Mouse (Mus musculus) forebrain, embryonic 14.5 days (tissue): ENCODE measurements around the gene Tmprss15. TPM values are rescaled to one million over a fixed set of nuclear protein-coding genes. Genes with fewer than 3 reads are reported as not detected.
A peak's percentile ranks its signal among the peaks of the same experiment; 100 is the strongest.

ENCODE experiments used
- ATAC-seq: fragments of 200-750 bp; cut with Nextera tagmentation; 2 replicates; pipeline ENCODE4 v1.8.0; 2017; ENCODE audit warnings: mild to moderate bottlenecking, moderate library complexity
- DNase-seq: peaks from one replicate; pipeline ENCODE4 v3.0.0-alpha.2; 2015; ENCODE audit warnings: low spot score
- H3K27ac ChIP-seq: fragments of 300-500 bp; sonication (generic); 2 replicates; pipeline ENCODE4 v1.5.1; 2014; ENCODE audit warnings: low read depth, mild to moderate bottlenecking, control low read depth, low read length, moderate library complexity
- H3K27me3 ChIP-seq: fragments of 300-500 bp; sonication (generic); replicated peaks from 2 replicates; pipeline ENCODE4 v1.6.1; 2014; ENCODE audit warnings: low read length, control low read depth, mixed read lengths; ENCODE audit not compliant: control insufficient read depth, insufficient read depth
- H3K36me3 ChIP-seq: fragments of 300-500 bp; sonication (generic); 2 replicates; pipeline ENCODE4 v1.6.1; 2014; ENCODE audit warnings: low read length, control low read depth; ENCODE audit not compliant: control insufficient read depth, insufficient read depth
- H3K4me1 ChIP-seq: fragments of 300-500 bp; sonication (generic); 2 replicates; pipeline ENCODE4 v1.6.1; 2014; ENCODE audit warnings: antibody characterized with exemption, low read length, control low read depth; ENCODE audit not compliant: control insufficient read depth, insufficient read depth
- H3K4me2 ChIP-seq: fragments of 300-500 bp; sonication (generic); 2 replicates; pipeline ENCODE4 v1.6.1; 2014; ENCODE audit warnings: mild to moderate bottlenecking, control low read depth, low read length
- H3K4me3 ChIP-seq: fragments of 300-500 bp; sonication (generic); 2 replicates; pipeline ENCODE4 v1.5.1; 2014; ENCODE audit warnings: low read depth, low read length, control low read depth
- H3K9ac ChIP-seq: fragments of 300-500 bp; sonication (generic); 2 replicates; pipeline ENCODE4 v1.6.1; 2014; ENCODE audit warnings: mild to moderate bottlenecking, low read length, control low read depth, moderate library complexity
- H3K9me3 ChIP-seq: fragments of 300-500 bp; sonication (generic); replicated peaks from 2 replicates; pipeline ENCODE4 v1.6.1; 2016; ENCODE audit warnings: low read length, control low read depth, mixed read lengths; ENCODE audit not compliant: control insufficient read depth
- WGBS: fragments of 180-500 bp; shearing (Covaris S2); extraction: QIAGEN DNeasy Blood & Tissue Kit; methylation state at CpG from one replicate; pipeline ENCODE4 v1.1.7; 2014; 5-methylcytosine and 5-hydroxymethylcytosine counted together
- polyA plus RNA-seq: library from polyadenylated mRNA; unstranded; fragments of >200 nt; fragmentation: Nextera tagmentation; extraction: Ambion mirVana; gene quantifications from 2 replicates; pipeline ENCODE4 v1.2.1, GENCODE M21; 2014

Tmprss15 gene
- 0.04 TPM in 1 of 2 replicates, not detected in the other for polyA plus RNA-seq

- H3K4me2 ChIP-seq: no peak within 1 kb of the TSS
- ATAC-seq (no peak), DNase-seq (no peak)
- no peak within 1 kb of the TSS for H3K4me3 ChIP-seq
- no peak within 1 kb of the TSS for H3K9ac ChIP-seq
- WGBS: 90% methylated on average over 4 of the region's 4 CpGs
- no peaks in the 10 kb centered on the region for H3K4me1 ChIP-seq
- no peaks in the 10 kb centered on the region for H3K36me3 ChIP-seq
- H3K27me3 ChIP-seq: no peaks in the 10 kb centered on the region
- H3K9me3 ChIP-seq: no peaks in the 10 kb centered on the region
- H3K27ac ChIP-seq: no peak within 1 kb of the TSS
These were observed at the start of gene Tmprss15 for GRCm38 (mm10) chr16:79090997-79091396. Gene Tmprss15 (minus strand): TSS chr16:79091097.

DNA sequence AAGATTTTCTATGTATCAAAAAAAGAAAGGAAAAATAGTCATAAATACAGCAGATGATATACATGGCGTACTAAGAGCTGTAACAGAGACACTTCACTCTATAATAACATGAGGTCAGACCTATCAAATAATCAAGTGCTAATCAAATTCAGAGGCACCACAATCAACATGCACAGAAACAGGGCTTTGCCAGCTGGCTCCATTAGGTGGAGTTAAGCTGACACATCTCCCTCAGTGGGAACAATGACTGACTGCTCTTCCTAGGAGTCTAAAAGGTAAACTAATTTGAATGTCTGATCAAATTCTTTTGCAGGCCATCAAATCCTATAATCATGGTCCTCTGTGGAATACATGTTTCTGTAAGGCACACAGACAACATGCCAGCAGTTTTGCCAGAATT is 24.0 kb upstream of the Tmprss15 start:
- Histone ChIP-seq H3K36me3 (no peaks in the 10 kb centered on the region), H3K4me1 (0 out of 2 replicates have a peak, but pooled peaks cover 2% of the 10 kb centered on the region), H3K27me3 (no peaks in the 10 kb centered on the region), H3K9ac (no peak overlapping the region), H3K9me3 (no peaks in the 10 kb centered on the region), H3K4me2 (no peak overlapping the region), H3K27ac (no peak overlapping the region), H3K4me3 (no peak overlapping the region)
- DNase-seq (peak; percentile 59), ATAC-seq (peak; percentile 61; the same call in 1 of the 2 replicates)
- 41% methylated on average over 1 of the region's 1 CpGs for WGBS

DNA sequence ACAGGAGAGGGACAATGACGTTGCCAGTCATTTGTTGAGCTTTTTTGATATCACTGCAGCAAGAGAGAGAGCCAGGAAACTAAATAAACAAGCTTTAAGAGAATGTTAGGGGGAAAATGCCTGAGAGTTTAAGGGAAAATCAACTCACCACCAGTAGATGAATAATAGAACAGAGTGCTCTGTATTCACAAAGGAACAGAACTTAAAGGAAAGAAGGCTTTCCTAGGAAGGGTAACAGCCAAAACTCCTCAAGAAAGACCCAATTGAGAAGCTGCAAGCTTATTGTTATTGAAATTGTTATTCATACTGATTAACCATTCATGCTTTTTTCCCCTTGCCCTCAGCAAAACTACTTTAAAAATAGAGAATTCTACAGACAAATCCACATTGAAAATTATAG is 18.6 kb upstream of the Tmprss15 start:
- H3K9me3 ChIP-seq: no peaks in the 10 kb centered on the region
- H3K27ac ChIP-seq: no peak overlapping the region
- no peaks in the 10 kb centered on the region for H3K36me3 ChIP-seq
- H3K27me3 ChIP-seq: no peaks in the 10 kb centered on the region
- 32% methylated on average over 1 of the region's 1 CpGs for WGBS
- H3K9ac ChIP-seq: no peak overlapping the region
- H3K4me3 ChIP-seq: no peak overlapping the region
- no peaks in the 10 kb centered on the region for H3K4me1 ChIP-seq
- peak; percentile 25 for DNase-seq
- 0 out of 2 replicates have a peak, but pooled peaks have one; percentile 40 for ATAC-seq
- H3K4me2 ChIP-seq: no peak overlapping the region

GRCm38 (mm10) chr16:79108969-79109368 is 18.1 kb upstream of the Tmprss15 start:
- DNase-seq: peak; percentile 12
- Histone ChIP-seq H3K9ac (no peak overlapping the region), H3K4me2 (no peak overlapping the region), H3K9me3 (no peaks in the 10 kb centered on the region), H3K27me3 (no peaks in the 10 kb centered on the region), H3K36me3 (no peaks in the 10 kb centered on the region), H3K4me1 (no peaks in the 10 kb centered on the region), H3K27ac (no peak overlapping the region), H3K4me3 (no peak overlapping the region)
- ATAC-seq: no peak
- 49% methylated on average over 5 of the region's 5 CpGs for WGBS

DNA sequence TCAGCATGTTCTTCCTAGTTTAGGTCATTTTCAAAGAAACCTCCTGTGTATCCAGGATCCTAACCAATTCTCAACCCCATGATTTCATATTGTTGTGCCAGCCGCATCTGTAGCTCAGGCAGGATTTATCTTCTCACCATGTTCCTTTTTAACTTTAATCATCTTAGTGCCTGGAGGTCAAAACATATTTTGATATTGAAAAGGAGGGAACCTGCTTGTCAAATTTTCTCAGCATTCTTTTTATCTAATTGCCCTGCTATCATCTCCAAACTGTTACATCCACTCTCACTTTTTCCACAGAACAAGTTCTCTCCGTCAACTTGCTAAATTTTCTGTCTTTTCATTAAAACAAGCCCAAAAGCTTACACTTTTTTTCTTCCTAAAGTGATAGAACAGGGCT is 9.4 kb upstream of the Tmprss15 start:
- no peak overlapping the region for H3K4me3 ChIP-seq
- no peaks in the 10 kb centered on the region for H3K27me3 ChIP-seq
- H3K36me3 ChIP-seq: no peaks in the 10 kb centered on the region
- H3K27ac ChIP-seq: no peak overlapping the region
- no peak overlapping the region for H3K4me2 ChIP-seq
- no peak overlapping the region for H3K9ac ChIP-seq
- no peaks in the 10 kb centered on the region for H3K9me3 ChIP-seq
- DNase-seq (no peak), ATAC-seq (no peak)
- 66% methylated on average over 2 of the region's 2 CpGs for WGBS
- no peaks in the 10 kb centered on the region for H3K4me1 ChIP-seq

DNA sequence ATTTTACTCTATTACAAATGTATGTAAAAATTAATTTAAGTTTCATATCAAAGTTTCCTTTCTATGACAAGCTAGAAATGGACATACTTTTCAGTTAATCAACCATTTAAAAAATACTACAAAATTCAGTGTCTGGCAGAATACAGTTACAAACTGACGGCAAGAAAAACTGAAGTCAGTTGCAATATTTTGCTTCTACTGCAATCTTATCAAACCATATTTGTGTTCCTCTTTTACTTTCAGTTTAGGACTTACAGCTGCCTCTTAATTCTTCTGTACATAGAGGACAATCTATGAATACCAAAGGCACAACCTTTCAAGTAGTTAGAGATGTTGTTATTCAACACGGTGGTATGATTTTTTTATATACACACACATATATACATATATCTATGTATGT is 7.4 kb upstream of the Tmprss15 start:
- 97% methylated on average over 2 of the region's 2 CpGs for WGBS
- no peaks in the 10 kb centered on the region for H3K4me1 ChIP-seq
- no peak for DNase-seq
- H3K9me3 ChIP-seq: no peaks in the 10 kb centered on the region
- ATAC-seq: no peak
- no peak overlapping the region for H3K27ac ChIP-seq
- no peak overlapping the region for H3K4me2 ChIP-seq
- H3K4me3 ChIP-seq: no peak overlapping the region
- H3K36me3 ChIP-seq: no peaks in the 10 kb centered on the region
- no peaks in the 10 kb centered on the region for H3K27me3 ChIP-seq
- no peak overlapping the region for H3K9ac ChIP-seq

DNA sequence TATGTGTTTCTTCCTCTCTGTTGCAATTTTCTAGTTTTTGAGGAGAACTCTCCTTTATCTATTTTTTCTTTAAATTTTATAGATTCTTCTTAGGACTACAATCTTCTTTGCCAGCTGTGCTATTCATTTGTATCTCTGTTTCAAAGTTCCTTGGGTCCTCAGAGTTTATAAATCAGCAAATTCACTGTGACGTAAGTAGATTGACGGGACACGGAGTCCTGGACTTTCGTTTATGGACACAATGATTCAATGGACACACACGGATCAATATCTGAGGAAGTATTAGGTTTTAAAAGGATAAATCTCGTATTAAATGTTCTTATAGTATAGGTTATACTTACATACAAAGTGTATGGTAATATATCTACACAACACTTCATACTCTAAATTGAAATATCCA is 4.3 kb downstream of the Tmprss15 start:
- H3K36me3 ChIP-seq: no peaks in the 10 kb centered on the region
- no peaks in the 10 kb centered on the region for H3K4me1 ChIP-seq
- no peak overlapping the region for H3K27ac ChIP-seq
- no peak overlapping the region for H3K9ac ChIP-seq
- no peak for DNase-seq
- 91% methylated on average over 6 of the region's 6 CpGs for WGBS
- no peak overlapping the region for H3K4me3 ChIP-seq
- H3K27me3 ChIP-seq: no peaks in the 10 kb centered on the region
- no peaks in the 10 kb centered on the region for H3K9me3 ChIP-seq
- H3K4me2 ChIP-seq: no peak overlapping the region
- ATAC-seq: no peak

GRCm38 (mm10) chr16:79063848-79064247 is 27.0 kb downstream of the Tmprss15 start:
- H3K36me3 ChIP-seq: no peaks in the 10 kb centered on the region
- no peak overlapping the region for H3K9ac ChIP-seq
- no peak overlapping the region for H3K4me2 ChIP-seq
- no peaks in the 10 kb centered on the region for H3K9me3 ChIP-seq
- peak; percentile 22 for DNase-seq
- H3K27ac ChIP-seq: no peak overlapping the region
- no peaks in the 10 kb centered on the region for H3K4me1 ChIP-seq
- no peak for ATAC-seq
- 93% methylated on average over 1 of the region's 1 CpGs for WGBS
- H3K4me3 ChIP-seq: no peak overlapping the region
- H3K27me3 ChIP-seq: no peaks in the 10 kb centered on the region

GRCm38 (mm10) chr16:79058775-79059558 is 31.9 kb downstream of the Tmprss15 start:
- no peaks in the 10 kb centered on the region for H3K9me3 ChIP-seq
- no peak overlapping the region for H3K4me2 ChIP-seq
- H3K27ac ChIP-seq: no peak overlapping the region
- no peaks in the 10 kb centered on the region for H3K4me1 ChIP-seq
- DNase-seq (peak; percentile 59), ATAC-seq (0 out of 2 replicates have a peak, but pooled peaks have one; percentile 58)
- H3K9ac ChIP-seq: no peak overlapping the region
- no peaks in the 10 kb centered on the region for H3K27me3 ChIP-seq
- H3K4me3 ChIP-seq: no peak overlapping the region
- no peaks in the 10 kb centered on the region for H3K36me3 ChIP-seq
- 59% methylated on average over 12 of the region's 12 CpGs for WGBS
